Mouse (Mus musculus): Measurements from ENCODE around the gene Cntn4.

Cntn4 gene

GRCm38 (mm10) chr6:106336805-106337204 lies 659.3 kb downstream of the Cntn4 start:
- TF ChIP-seq GATA4 (IDR thresholded peaks at IDR 0.05; ENCODE audit: insufficient replicate concordance, low read length) = no peak

DNA sequence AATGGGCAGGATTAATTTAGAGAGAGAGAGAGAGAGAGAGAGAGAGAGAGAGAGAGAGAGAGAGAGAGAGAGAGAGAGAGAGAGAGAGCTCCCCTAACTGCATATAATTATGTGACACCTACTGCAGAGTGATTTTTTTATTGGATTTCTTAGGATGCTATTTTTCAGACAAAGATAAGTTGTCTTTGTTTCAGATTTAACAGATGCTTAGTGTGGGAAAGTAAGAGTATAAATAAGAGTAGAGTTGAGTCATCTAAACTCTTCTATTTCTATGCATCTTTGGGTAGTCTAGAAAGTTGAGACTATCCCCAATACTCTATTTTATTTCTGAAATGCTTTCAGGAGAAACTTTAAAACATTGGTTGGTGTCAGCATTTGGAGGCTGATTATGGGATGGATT lies 660.4 kb downstream of the Cntn4 start:
- TF ChIP-seq GATA4 (IDR thresholded peaks at IDR 0.05; ENCODE audit: insufficient replicate concordance, low read length) = no peak

GRCm38 (mm10) chr6:106341114-106341513 lies 663.7 kb downstream of the Cntn4 start:
- no peak for TF ChIP-seq GATA4 (IDR thresholded peaks at IDR 0.05; ENCODE audit: insufficient replicate concordance, low read length)

DNA sequence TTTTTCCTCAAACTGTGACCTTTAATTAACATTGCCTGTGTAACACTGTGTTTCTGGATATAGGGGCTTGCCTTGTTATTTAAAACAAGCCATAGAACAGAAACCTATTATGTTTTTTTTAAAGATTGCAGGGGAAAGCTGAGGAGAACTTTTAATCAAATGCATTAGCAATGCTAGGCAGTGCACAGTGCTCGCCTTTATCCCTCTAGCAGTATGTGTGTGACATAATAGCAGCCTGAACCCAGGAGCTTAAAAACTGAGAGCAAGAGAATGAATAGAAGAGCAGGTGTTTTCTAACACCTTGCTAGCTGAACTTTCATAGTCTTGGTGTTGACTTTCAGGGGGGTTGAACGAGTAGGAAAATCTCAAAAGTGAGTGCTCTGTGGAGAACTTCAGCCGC lies 672.6 kb downstream of the Cntn4 start:
- TF ChIP-seq GATA4 (IDR thresholded peaks at IDR 0.05; ENCODE audit: insufficient replicate concordance, low read length) = no peak

GRCm38 (mm10) chr6:106351389-106351788 lies 673.9 kb downstream of the Cntn4 start:
- TF ChIP-seq GATA4 (IDR thresholded peaks at IDR 0.05; ENCODE audit: insufficient replicate concordance, low read length) = no peak

GRCm38 (mm10) chr6:106381288-106382025 lies 704.0 kb downstream of the Cntn4 start:
- TF ChIP-seq GATA4 (IDR thresholded peaks at IDR 0.05; ENCODE audit: insufficient replicate concordance, low read length) = no peak

DNA sequence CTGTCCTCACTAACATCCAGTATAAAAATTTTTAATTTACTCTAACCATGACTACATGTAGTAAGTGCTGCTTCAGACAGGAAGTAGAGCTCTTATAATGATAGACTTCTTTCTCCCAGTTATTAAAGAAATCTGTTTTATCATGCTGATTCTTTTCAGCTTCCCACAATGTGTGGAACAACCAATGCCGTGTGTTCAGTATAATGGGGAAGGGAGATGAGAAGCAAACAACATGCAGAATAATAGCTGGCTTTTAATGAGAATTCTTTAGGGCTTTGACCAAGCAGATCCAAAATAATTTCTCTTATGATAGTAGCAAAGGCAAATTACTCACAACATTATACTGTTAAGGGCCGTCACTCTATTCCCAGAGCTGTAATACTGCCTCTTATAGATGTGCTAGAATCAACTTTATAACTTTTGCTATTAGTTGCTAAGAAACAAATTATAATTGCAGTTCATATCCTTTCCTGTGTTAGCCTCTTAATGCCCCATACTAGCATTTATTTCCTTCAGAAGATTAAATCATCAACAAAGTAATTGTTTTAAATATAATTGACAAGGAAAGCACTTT lies 710.5 kb downstream of the Cntn4 start:
- TF ChIP-seq GATA4 (IDR thresholded peaks at IDR 0.05; ENCODE audit: insufficient replicate concordance, low read length) = no peak

DNA sequence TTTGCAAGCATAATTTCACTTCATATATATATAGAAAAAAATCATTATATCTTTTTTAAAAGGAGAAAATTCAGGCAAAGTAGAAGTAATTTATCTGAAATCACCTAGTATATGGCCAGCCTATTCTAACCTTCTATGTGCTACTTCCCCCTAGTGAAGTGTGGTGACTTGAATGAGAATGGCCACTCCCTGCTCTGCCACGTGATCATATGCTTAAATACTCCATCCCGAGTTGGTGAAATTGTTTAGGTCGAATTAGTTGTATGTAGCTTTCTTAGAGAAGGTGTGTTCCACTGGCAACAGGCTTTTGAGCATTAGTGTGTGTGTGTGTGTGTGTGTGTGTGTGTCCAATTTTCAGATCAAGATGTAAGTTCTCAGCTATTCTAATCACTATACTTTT lies 730.6 kb downstream of the Cntn4 start:
- TF ChIP-seq GATA4 (IDR thresholded peaks at IDR 0.05; ENCODE audit: insufficient replicate concordance, low read length) = no peak

GRCm38 (mm10) chr6:106408634-106409033 lies 731.2 kb downstream of the Cntn4 start:
- TF ChIP-seq GATA4 (IDR thresholded peaks at IDR 0.05; ENCODE audit: insufficient replicate concordance, low read length) = no peak

DNA sequence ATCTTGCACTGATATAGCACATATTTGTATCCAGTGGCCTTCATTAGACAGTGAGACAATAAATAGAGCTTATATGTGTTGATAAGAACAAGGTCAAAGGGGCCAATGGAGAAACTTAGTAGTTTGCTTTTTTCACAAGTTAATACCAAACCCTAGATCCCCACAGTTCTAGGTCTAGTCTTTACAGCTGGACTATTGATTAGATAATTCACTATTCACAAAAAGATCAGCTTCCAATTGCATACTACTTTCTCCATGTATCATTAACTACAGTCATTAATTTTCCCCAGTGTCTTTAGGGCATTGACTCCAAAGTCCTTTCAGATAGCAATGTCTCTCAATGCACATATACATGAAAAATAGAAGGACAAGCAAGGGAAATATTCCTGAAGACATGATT lies 745.5 kb downstream of the Cntn4 start:
- no peak for TF ChIP-seq GATA4 (IDR thresholded peaks at IDR 0.05; ENCODE audit: insufficient replicate concordance, low read length)

- TF ChIP-seq GATA4 (IDR thresholded peaks at IDR 0.05; ENCODE audit: insufficient replicate concordance, low read length) = no peak
Observed at GRCm38 (mm10) chr6:106423471-106423870, 746.0 kb downstream of the Cntn4 start.

GRCm38 (mm10) chr6:106426615-106427014 lies 749.2 kb downstream of the Cntn4 start:
- no peak for TF ChIP-seq GATA4 (IDR thresholded peaks at IDR 0.05; ENCODE audit: insufficient replicate concordance, low read length)

- no peak for TF ChIP-seq GATA4 (IDR thresholded peaks at IDR 0.05; ENCODE audit: insufficient replicate concordance, low read length)
Observed at GRCm38 (mm10) chr6:106431466-106431865, 754.0 kb downstream of the Cntn4 start.

- no peak for TF ChIP-seq GATA4 (IDR thresholded peaks at IDR 0.05; ENCODE audit: insufficient replicate concordance, low read length)
Observed at GRCm38 (mm10) chr6:106440786-106441185, 763.3 kb downstream of the Cntn4 start.

- TF ChIP-seq GATA4 (IDR thresholded peaks at IDR 0.05; ENCODE audit: insufficient replicate concordance, low read length) = no peak
Observed at GRCm38 (mm10) chr6:106441246-106441645, 763.8 kb downstream of the Cntn4 start.

- TF ChIP-seq GATA4 (IDR thresholded peaks at IDR 0.05; ENCODE audit: insufficient replicate concordance, low read length) = no peak
Observed at GRCm38 (mm10) chr6:106454131-106454838, 776.8 kb downstream of the Cntn4 start.

Measured in liver, adult (tissue).